Mouse (Mus musculus): ENCODE results near the gene Cpxm2. TPM values are rescaled to one million over a fixed set of nuclear protein-coding genes. Genes with fewer than 3 reads are reported as not detected.

Gene Cpxm2
- polyA plus RNA-seq, 1 experiment = not detected

DNA sequence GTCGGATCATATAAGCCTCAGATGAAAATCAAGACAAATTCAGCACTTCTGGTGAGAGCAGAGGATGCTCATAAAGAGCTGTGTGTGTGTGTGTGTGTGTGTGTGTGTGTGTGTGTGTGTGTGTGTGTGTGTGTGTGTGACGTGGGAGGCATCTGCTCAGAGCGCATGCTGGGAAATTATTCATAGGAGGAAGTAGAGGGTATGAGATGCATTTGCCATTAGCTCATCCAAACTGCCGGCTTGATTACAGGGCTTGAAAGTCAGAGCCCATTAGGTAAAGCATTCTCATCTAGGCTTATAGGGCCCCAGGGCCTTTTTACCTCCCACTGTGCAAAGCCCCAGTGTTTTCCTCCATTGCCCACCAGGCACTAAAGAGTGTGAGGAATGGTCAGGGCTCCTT, 107.9 kb downstream of the Cpxm2 start:
- Histone ChIP-seq H3K4me3 (replicated peaks; ENCODE audit: control insufficient read depth, low read depth, low read length) (no peak overlapping the region), H3K4me1 (ENCODE audit: control insufficient read depth, insufficient read depth, low read length) (no peaks in the 10 kb centered on the region), H3K27ac (ENCODE audit: control insufficient read depth, insufficient read depth, low read depth, low read length, poor library complexity) (no peak overlapping the region)
- TF ChIP-seq CTCF (IDR thresholded peaks at IDR 0.05; ENCODE audit: control insufficient read depth, insufficient read depth, low read length) = no peak
- no peak for TF ChIP-seq POLR2A (IDR thresholded peaks at IDR 0.05; ENCODE audit: borderline replicate concordance, control insufficient read depth, low read depth, low read length)
- 63% methylated on average over 4 of the region's 4 CpGs for WGBS

DNA sequence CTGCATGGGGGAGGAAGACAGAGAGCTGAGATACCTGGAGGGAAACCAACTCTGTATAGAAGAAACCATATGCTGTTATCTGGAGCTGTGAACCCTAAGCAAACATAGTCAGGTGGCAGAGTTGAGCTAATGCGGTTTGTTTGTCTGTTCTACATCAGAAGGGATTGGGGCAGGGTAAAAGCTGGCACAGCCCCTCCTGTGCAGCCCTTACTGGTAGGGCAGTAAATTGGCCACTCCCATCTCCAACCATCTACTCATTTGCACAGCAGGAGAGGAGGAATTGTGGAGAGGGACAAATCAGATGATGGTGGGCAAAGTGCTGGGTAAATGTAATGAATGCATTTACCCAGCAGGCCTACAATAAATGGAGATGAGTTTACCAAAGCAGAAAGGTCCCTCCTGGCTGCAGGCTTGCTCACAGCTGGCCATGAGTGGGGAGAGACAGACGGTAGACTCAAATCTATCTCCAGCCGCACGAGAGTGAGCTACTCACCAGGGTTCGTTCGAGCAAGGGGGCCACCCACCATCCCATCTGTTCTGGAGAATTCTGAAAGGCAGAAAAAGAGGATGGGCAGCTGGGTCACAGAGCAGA, 122.5 kb downstream of the Cpxm2 start:
- no peak overlapping the region for H3K27ac ChIP-seq (ENCODE audit: control insufficient read depth, insufficient read depth, low read depth, low read length, poor library complexity)
- 69% methylated on average over 6 of the region's 6 CpGs for WGBS
- no peak for TF ChIP-seq CTCF (IDR thresholded peaks at IDR 0.05; ENCODE audit: control insufficient read depth, insufficient read depth, low read length)
- TF ChIP-seq POLR2A (IDR thresholded peaks at IDR 0.05; ENCODE audit: borderline replicate concordance, control insufficient read depth, low read depth, low read length) = no peak
- no peaks in the 10 kb centered on the region for H3K4me1 ChIP-seq (ENCODE audit: control insufficient read depth, insufficient read depth, low read length)
- no peak overlapping the region for H3K4me3 ChIP-seq (replicated peaks; ENCODE audit: control insufficient read depth, low read depth, low read length)

DNA sequence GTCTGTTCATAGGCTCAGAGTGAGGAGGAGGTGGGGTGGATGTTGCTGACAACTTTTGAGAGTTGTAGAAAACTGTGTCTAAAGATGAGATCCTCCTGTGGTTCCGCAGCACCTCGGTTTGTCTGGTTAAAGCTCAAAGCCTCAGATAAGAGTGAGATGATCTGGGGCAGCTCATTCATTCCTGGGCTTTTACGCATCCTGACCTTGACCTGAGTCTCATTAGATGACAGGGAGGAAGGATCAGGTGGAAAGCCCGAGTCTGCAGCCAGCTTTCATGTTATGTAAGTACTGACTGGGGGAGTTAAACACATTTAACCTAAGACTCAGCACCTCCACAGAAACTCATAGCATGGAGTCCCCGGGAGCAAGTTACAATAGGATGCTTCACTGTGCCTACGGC, 127.9 kb downstream of the Cpxm2 start:
- H3K4me1 ChIP-seq (ENCODE audit: control insufficient read depth, insufficient read depth, low read length) = no peaks in the 10 kb centered on the region
- H3K4me3 ChIP-seq (replicated peaks; ENCODE audit: control insufficient read depth, low read depth, low read length) = no peak overlapping the region
- TF ChIP-seq CTCF (IDR thresholded peaks at IDR 0.05; ENCODE audit: control insufficient read depth, insufficient read depth, low read length) = no peak
- H3K27ac ChIP-seq (ENCODE audit: control insufficient read depth, insufficient read depth, low read depth, low read length, poor library complexity) = no peak overlapping the region
- 66% methylated on average over 6 of the region's 6 CpGs for WGBS

DNA sequence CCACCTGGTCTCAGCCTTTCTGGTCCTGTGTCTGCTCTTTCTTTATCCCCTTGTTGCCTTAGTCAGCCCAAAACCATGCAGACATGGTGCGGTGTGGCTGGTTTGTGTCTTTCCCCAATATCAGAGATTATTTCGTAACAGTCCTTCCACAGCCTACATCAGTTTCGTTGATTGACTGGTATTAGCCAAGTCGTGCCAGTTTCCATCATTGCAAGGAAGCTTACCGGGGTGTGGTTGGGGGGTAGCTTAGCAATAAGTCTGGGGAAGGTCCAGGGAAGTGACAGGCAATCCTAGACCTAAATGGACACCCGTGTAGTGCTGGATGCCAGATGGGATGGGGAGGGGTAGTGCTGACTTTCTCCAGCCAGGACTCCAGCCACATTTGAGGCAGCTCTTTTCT, 128.9 kb downstream of the Cpxm2 start:
- Histone ChIP-seq H3K27ac (ENCODE audit: control insufficient read depth, insufficient read depth, low read depth, low read length, poor library complexity) (no peak overlapping the region), H3K4me1 (ENCODE audit: control insufficient read depth, insufficient read depth, low read length) (no peaks in the 10 kb centered on the region), H3K4me3 (replicated peaks; ENCODE audit: control insufficient read depth, low read depth, low read length) (no peak overlapping the region)
- 66% methylated on average over 6 of the region's 6 CpGs for WGBS
- TF ChIP-seq POLR2A (IDR thresholded peaks at IDR 0.05; ENCODE audit: borderline replicate concordance, control insufficient read depth, low read depth, low read length) = no peak
- no peak for TF ChIP-seq CTCF (IDR thresholded peaks at IDR 0.05; ENCODE audit: control insufficient read depth, insufficient read depth, low read length)

DNA sequence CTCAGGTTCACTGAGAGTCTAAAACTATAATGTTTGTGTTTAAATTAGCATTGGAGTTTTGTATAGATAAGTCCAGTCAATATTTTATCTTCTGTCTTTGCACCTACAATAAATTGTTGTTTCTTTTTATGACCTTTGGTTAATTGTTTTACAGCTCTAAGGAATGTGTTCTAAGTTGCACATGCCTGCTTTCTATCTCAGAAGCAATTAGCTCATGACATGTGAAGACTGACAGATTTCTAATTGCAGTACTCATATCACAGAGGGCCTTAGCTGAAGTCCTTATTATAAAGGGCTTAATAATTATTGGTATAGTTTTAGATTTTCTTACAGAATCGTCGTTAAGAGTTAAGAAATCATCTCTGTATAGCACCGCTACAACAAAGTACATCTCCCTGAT, 138.6 kb downstream of the Cpxm2 start:
- WGBS = 66% methylated on average over 3 of the region's 3 CpGs
- no peak overlapping the region for H3K4me3 ChIP-seq (replicated peaks; ENCODE audit: control insufficient read depth, low read depth, low read length)
- no peaks in the 10 kb centered on the region for H3K4me1 ChIP-seq (ENCODE audit: control insufficient read depth, insufficient read depth, low read length)
- H3K27ac ChIP-seq (ENCODE audit: control insufficient read depth, insufficient read depth, low read depth, low read length, poor library complexity) = no peak overlapping the region
- TF ChIP-seq CTCF (IDR thresholded peaks at IDR 0.05; ENCODE audit: control insufficient read depth, insufficient read depth, low read length) (no peak), POLR2A (IDR thresholded peaks at IDR 0.05; ENCODE audit: borderline replicate concordance, control insufficient read depth, low read depth, low read length) (no peak)

DNA sequence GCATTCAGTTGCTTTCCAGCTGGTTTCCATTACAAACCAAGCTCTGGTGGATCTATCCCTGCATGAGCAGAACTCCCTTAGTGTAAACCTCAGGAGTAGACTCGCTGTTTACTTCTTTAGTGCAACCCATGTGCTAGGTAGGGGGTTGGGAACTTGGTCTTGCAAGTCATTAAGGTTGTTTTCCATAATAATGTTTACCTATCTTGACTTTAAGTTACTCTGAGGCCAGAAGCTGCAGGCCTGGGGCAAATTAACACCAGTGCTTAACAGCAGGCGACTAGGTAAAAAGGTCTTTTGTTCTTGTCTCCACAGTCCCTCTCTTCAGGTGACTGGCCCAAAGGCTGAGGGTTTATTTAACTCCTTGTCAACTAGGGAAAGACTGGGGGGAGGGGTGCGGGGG, 139.3 kb downstream of the Cpxm2 start:
- no peak for TF ChIP-seq POLR2A (IDR thresholded peaks at IDR 0.05; ENCODE audit: borderline replicate concordance, control insufficient read depth, low read depth, low read length)
- TF ChIP-seq CTCF (IDR thresholded peaks at IDR 0.05; ENCODE audit: control insufficient read depth, insufficient read depth, low read length) = no peak
- no peak overlapping the region for H3K4me3 ChIP-seq (replicated peaks; ENCODE audit: control insufficient read depth, low read depth, low read length)
- H3K4me1 ChIP-seq (ENCODE audit: control insufficient read depth, insufficient read depth, low read length) = no peaks in the 10 kb centered on the region
- WGBS = 19% methylated on average over 3 of the region's 3 CpGs
- H3K27ac ChIP-seq (ENCODE audit: control insufficient read depth, insufficient read depth, low read depth, low read length, poor library complexity) = no peak overlapping the region

DNA sequence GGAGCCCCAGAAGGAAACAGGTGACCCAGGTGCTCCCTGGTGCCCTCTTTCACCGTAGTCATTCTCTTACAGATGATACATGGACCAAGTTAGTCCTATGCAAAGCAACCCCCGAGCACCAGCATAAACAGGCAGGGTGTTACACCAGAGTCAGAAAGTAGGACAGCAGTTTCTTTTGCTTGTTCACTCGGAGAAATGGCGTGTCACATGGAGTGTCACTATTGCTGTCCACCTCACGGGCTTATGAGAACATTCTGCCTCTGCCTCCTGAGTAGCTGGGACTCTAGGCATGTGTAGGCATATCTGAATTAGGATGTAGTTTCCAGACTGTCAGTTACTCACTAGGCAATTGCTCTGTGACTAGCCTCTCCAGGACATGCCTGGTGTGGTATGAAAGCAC, 140.6 kb downstream of the Cpxm2 start:
- TF ChIP-seq CTCF (IDR thresholded peaks at IDR 0.05; ENCODE audit: control insufficient read depth, insufficient read depth, low read length) (no peak), POLR2A (IDR thresholded peaks at IDR 0.05; ENCODE audit: borderline replicate concordance, control insufficient read depth, low read depth, low read length) (no peak)
- H3K27ac ChIP-seq (ENCODE audit: control insufficient read depth, insufficient read depth, low read depth, low read length, poor library complexity) = no peak overlapping the region
- no peaks in the 10 kb centered on the region for H3K4me1 ChIP-seq (ENCODE audit: control insufficient read depth, insufficient read depth, low read length)
- 68% methylated on average over 5 of the region's 5 CpGs for WGBS
- H3K4me3 ChIP-seq (replicated peaks; ENCODE audit: control insufficient read depth, low read depth, low read length) = no peak overlapping the region

DNA sequence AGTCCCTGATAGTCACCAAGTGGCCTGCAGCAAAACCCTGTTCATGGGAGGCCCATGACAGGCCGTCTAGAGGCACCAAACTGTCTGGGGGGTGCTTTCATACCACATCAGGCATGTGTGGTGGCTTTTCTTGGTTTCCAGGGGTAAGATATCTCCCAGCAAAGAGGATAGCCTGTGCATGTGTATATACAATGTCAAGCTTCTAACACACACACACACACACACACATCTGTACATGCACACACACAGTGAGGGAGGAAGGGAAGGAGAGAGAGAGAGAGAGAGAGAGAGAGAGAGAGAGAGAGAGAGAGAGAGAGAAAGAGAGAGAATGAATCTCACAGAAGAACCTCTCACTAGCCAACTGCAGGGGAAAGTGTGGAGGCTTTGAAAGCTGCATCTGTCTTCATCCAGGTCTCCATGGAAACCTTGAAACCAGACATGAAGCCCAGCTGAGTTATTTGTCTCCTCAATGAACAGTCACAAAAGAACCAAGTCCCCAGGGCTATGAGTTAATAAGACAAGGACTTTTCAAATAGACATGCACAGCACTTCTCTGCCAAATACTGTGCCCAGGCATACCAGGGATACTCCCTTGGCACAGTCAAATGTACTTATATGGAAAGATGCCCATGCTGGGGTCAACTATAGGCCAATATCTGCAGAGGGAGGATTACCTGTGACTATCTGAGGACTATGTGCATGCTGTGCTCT, 141.4 kb downstream of the Cpxm2 start:
- no peaks in the 10 kb centered on the region for H3K4me1 ChIP-seq (ENCODE audit: control insufficient read depth, insufficient read depth, low read length)
- TF ChIP-seq POLR2A (IDR thresholded peaks at IDR 0.05; ENCODE audit: borderline replicate concordance, control insufficient read depth, low read depth, low read length) (no peak), CTCF (IDR thresholded peaks at IDR 0.05; ENCODE audit: control insufficient read depth, insufficient read depth, low read length) (no peak)
- H3K4me3 ChIP-seq (replicated peaks; ENCODE audit: control insufficient read depth, low read depth, low read length) = no peak overlapping the region
- H3K27ac ChIP-seq (ENCODE audit: control insufficient read depth, insufficient read depth, low read depth, low read length, poor library complexity) = no peak overlapping the region
- WGBS = 20% methylated on average over 1 of the region's 1 CpGs
